ENCODE assay signal across 11 mouse cellular contexts in the genomic region with DNA sequence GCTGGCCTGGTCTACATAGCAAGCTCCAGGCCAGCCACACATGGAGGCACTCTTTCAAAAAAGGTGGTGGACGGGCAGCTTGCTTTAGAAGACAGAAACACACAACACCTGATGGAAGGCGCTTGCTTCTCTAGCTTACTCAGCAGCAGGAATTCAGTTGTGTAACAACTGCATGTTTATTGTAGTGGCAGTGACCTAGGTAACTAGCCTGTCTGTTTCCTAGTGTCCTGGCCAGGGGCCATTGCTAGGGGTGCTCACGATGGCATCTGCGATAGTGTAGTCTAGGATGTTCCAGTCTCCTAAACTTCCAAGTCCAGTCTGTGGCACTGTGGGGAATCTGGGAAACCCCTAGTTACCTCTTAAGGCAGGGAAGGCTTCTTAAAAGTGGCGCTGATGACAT. TPM values are rescaled to one million over a fixed set of nuclear protein-coding genes. Genes with fewer than 3 reads are reported as not detected.
DNase-seq lines count a peak whose midpoint lies in the region; ATAC-seq and TF ChIP-seq lines count a peak whose summit lies in the region.
"Had no signal": no experiment of that assay in that cellular context is flagged by ENCODE, and none has a peak within 500 bp of the region (broad histone marks: within the 10 kb centered on the region; RNA-seq: fewer than 3 reads in every experiment).

No protein-coding gene starts in this region.

- no peak for TF ChIP-seq POLR2A in liver, adult 2 months (IDR thresholded peaks at IDR 0.05; ENCODE audit: extremely low read depth, insufficient read depth, low read length)

- DNase-seq in liver, adult 2 months (ENCODE audit: extremely low read depth, low read depth, low spot score): peak; percentile 77
- DNase-seq in liver: no peak
- DNase-seq in liver, embryonic 11.5 days (ENCODE audit: low spot score): no peak
- DNase-seq in embryo, embryonic 9.5 days (ENCODE audit: extremely low spot score): no peak
- DNase-seq: heart, postnatal 36 days; thymus, adult 18-20 months had no signal

- 35% methylated on average over 5 of the region's 5 CpGs for WGBS in liver, adult 2 months
- WGBS in forebrain, embryonic 16.5 days: 83% methylated on average over 5 of the region's 5 CpGs
- WGBS in liver, embryonic 11.5 days: 88% methylated on average over 5 of the region's 5 CpGs
- WGBS in neural tube, embryonic 12.5 days: 89% methylated on average over 5 of the region's 5 CpGs

- no peak for ATAC-seq in forebrain, embryonic 16.5 days
- ATAC-seq in liver, embryonic 11.5 days (replicated peaks; ENCODE audit: low FRiP score): no peak
- no peak for ATAC-seq in neural tube, embryonic 12.5 days (ENCODE audit: low FRiP score, low read depth)
- no peak for ATAC-seq in erythroblast, adult 5-6 weeks (replicated peaks; ENCODE audit: low FRiP score, poor library complexity, severe bottlenecking)
- no peak for ATAC-seq in frontal cortex, adult (ENCODE audit: low TSS enrichment)

- TF ChIP-seq CTCF in liver, adult 2 months (IDR thresholded peaks at IDR 0.05; ENCODE audit: low read depth, low read length): no peak

- no peak overlapping the region for H3K4me2 ChIP-seq in forebrain, embryonic 16.5 days (ENCODE audit: low read length)
- H3K4me2 ChIP-seq in liver, embryonic 11.5 days: no peak overlapping the region
- H3K4me2 ChIP-seq in neural tube, embryonic 12.5 days (replicated peaks): no peak overlapping the region

- no peaks in the 10 kb centered on the region for H3K36me3 ChIP-seq in liver, adult 2 months (ENCODE audit: control insufficient read depth, insufficient read depth, low read length)
- H3K36me3 ChIP-seq in forebrain, embryonic 16.5 days (ENCODE audit: control insufficient read depth, insufficient read depth): no peaks in the 10 kb centered on the region
- H3K36me3 ChIP-seq in liver, embryonic 11.5 days (ENCODE audit: control insufficient read depth, insufficient read depth, low read length): peaks cover 4% of the 10 kb centered on the region; the same call in 1 of the 2 replicates
- H3K36me3 ChIP-seq in neural tube, embryonic 12.5 days: peaks cover 12% of the 10 kb centered on the region

- H3K9ac ChIP-seq in liver, adult 2 months (ENCODE audit: low read depth, low read length): no peak overlapping the region
- no peak overlapping the region for H3K9ac ChIP-seq in forebrain, embryonic 16.5 days (replicated peaks; ENCODE audit: low read depth, low read length)
- no peak overlapping the region for H3K9ac ChIP-seq in liver, embryonic 11.5 days (ENCODE audit: low read depth, low read length)
- H3K9ac ChIP-seq in neural tube, embryonic 12.5 days: no peak overlapping the region
- H3K9ac ChIP-seq: liver, embryonic 14.5 days had no signal

- no peaks in the 10 kb centered on the region for H3K27me3 ChIP-seq in liver, adult 2 months (ENCODE audit: control insufficient read depth, insufficient read depth, low read length)
- no peaks in the 10 kb centered on the region for H3K27me3 ChIP-seq in forebrain, embryonic 16.5 days (replicated peaks; ENCODE audit: control insufficient read depth, insufficient read depth, low read length)
- H3K27me3 ChIP-seq in liver, embryonic 11.5 days (replicated peaks; ENCODE audit: control insufficient read depth, insufficient read depth, low read length): no peaks in the 10 kb centered on the region
- H3K27me3 ChIP-seq in neural tube, embryonic 12.5 days (replicated peaks): no peaks in the 10 kb centered on the region

- no peaks in the 10 kb centered on the region for H3K9me3 ChIP-seq in forebrain, embryonic 16.5 days (ENCODE audit: control insufficient read depth, low read length)
- no peaks in the 10 kb centered on the region for H3K9me3 ChIP-seq in liver, embryonic 11.5 days (ENCODE audit: control insufficient read depth, low read length)
- H3K9me3 ChIP-seq in neural tube, embryonic 12.5 days: no peaks in the 10 kb centered on the region

- no peak overlapping the region for H3K4me3 ChIP-seq in liver, adult 2 months (ENCODE audit: insufficient read depth, low read depth, low read length)
- H3K4me3 ChIP-seq in forebrain, embryonic 16.5 days (replicated peaks; ENCODE audit: low read length): no peak overlapping the region
- no peak overlapping the region for H3K4me3 ChIP-seq in liver, embryonic 11.5 days (ENCODE audit: low read depth, low read length)
- H3K4me3 ChIP-seq in neural tube, embryonic 12.5 days: no peak overlapping the region

- H3K4me1 ChIP-seq in liver, adult 2 months (ENCODE audit: control insufficient read depth, insufficient read depth, low read length): peaks cover 16% of the 10 kb centered on the region
- H3K4me1 ChIP-seq in forebrain, embryonic 16.5 days (replicated peaks; ENCODE audit: control insufficient read depth, insufficient read depth, low read length): peaks cover 19% of the 10 kb centered on the region
- peaks cover 30% of the 10 kb centered on the region for H3K4me1 ChIP-seq in liver, embryonic 11.5 days (replicated peaks; ENCODE audit: control insufficient read depth, insufficient read depth, low read length)
- peaks cover 20% of the 10 kb centered on the region for H3K4me1 ChIP-seq in neural tube, embryonic 12.5 days

- H3K79me2 ChIP-seq in liver, adult 2 months (ENCODE audit: control insufficient read depth, insufficient read depth, low read length): peaks cover under 1% of the 10 kb centered on the region; the same call in 1 of the 2 replicates

- peak overlapping the region; percentile 50 for H3K27ac ChIP-seq in liver, adult 2 months (replicated peaks; ENCODE audit: insufficient read depth, low read depth, low read length)
- peak overlapping the region; percentile 6; the same call in 1 of the 2 replicates for H3K27ac ChIP-seq in forebrain, embryonic 16.5 days (ENCODE audit: low read length)
- 0 out of 2 replicates have a peak overlapping the region, but pooled peaks have one; percentile 21 for H3K27ac ChIP-seq in liver, embryonic 11.5 days (ENCODE audit: low read depth, low read length)
- H3K27ac ChIP-seq in neural tube, embryonic 12.5 days: 0 out of 2 replicates have a peak overlapping the region, but pooled peaks have one; percentile 20
- H3K27ac ChIP-seq: liver, embryonic 14.5 days had no signal

RNA-seq across cellular contexts. Expression of gene Srebf2, which starts 2.8 kb away (rescaled TPM):
- total RNA-seq in liver, adult 2 months (2014; rRNA removed): 16.5 and 25.0 TPM in 2 replicates
- polyA plus RNA-seq in liver, adult 2 months (2012; rRNA removed): 66.3 and 71.2 TPM in 2 replicates
- 229 and 232 TPM in 2 replicates for polyA plus RNA-seq in forebrain, embryonic 16.5 days (2015; fragmentation: Nextera tagmentation; extraction: Ambion mirVana)
- polyA plus RNA-seq in liver, embryonic 11.5 days (2014; fragmentation: Nextera tagmentation; extraction: Ambion mirVana): 99.7 and 101 TPM in 2 replicates
- 238 and 239 TPM in 2 replicates for polyA plus RNA-seq in neural tube, embryonic 12.5 days (2016; fragmentation: Nextera tagmentation; extraction: Ambion mirVana)
- 9.0 and 12.5 TPM in 2 replicates for total RNA-seq in erythroblast, adult 5-6 weeks (2015; ENCODE audit: low replicate concordance)
- total RNA-seq in erythroblast, adult 5-6 weeks (2017; ENCODE audit: low replicate concordance): 11.2 and 15.5 TPM in 2 replicates

RNA-seq across cellular contexts. Expression of gene Ccdc134, which starts 16.4 kb away (rescaled TPM):
- 1.3 and 1.8 TPM in 2 replicates for total RNA-seq in liver, adult 2 months (2014; rRNA removed)
- 5.2 and 8.2 TPM in 2 replicates for polyA plus RNA-seq in liver, adult 2 months (2012; rRNA removed)
- polyA plus RNA-seq in forebrain, embryonic 16.5 days (2015; fragmentation: Nextera tagmentation; extraction: Ambion mirVana): 16.2 and 16.3 TPM in 2 replicates
- 17.1 and 17.5 TPM in 2 replicates for polyA plus RNA-seq in liver, embryonic 11.5 days (2014; fragmentation: Nextera tagmentation; extraction: Ambion mirVana)
- 17.8 and 20.3 TPM in 2 replicates for polyA plus RNA-seq in neural tube, embryonic 12.5 days (2016; fragmentation: Nextera tagmentation; extraction: Ambion mirVana)
- total RNA-seq in erythroblast, adult 5-6 weeks (2015; ENCODE audit: low replicate concordance): 0.63 TPM in 1 of 2 replicates, not detected in the other
- 4.1 and 5.0 TPM in 2 replicates for total RNA-seq in erythroblast, adult 5-6 weeks (2017; ENCODE audit: low replicate concordance)
